ENCODE assay signal across 8 mouse cellular contexts in the genomic region with DNA sequence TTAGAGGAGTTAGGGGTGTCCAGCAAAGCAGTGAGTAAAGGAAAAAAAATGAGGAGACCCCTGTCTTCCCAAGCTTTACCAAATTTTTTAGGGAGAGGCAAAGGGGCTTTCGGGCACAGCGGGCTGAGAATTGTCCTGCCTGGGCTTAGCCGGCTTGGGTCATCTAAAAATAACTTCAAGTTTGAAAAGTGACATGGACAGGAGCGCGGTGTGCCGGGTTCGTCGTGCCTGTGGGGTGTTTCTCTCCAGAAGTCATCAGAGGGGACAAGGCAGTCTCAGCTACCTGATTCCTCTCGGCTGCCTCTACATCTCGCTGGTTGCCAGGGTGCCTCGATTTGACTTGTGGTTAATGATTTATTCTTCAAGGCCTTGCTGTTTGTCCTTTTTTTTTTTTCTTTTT. TPM values are rescaled to one million over a fixed set of nuclear protein-coding genes. Genes with fewer than 3 reads are reported as not detected.
DNase-seq lines count a peak whose midpoint lies in the region; ATAC-seq and TF ChIP-seq lines count a peak whose summit lies in the region.

No protein-coding gene starts in this region.

- peak overlapping the region; percentile 94 for H3K4me2 ChIP-seq in lung, embryonic 14.5 days
- H3K4me2 ChIP-seq in limb, embryonic 14.5 days (replicated peaks; ENCODE audit: low read depth, low read length, severe bottlenecking), result peak overlapping the region; percentile 96
- peak overlapping the region; percentile 96 for H3K4me2 ChIP-seq in stomach, embryonic 16.5 days (ENCODE audit: low read depth, low read length)

- no peak for TF ChIP-seq POLR2A in limb, embryonic 14.5 days (IDR thresholded peaks at IDR 0.05; ENCODE audit: borderline replicate concordance, extremely low read depth, insufficient read depth, insufficient read length)

- H3K4me3 ChIP-seq in lung, embryonic 14.5 days (ENCODE audit: low read depth, low read length), result peak overlapping the region; percentile 51
- peak overlapping the region; percentile 74 for H3K4me3 ChIP-seq in hindbrain, embryonic 10.5 days
- H3K4me3 ChIP-seq in limb, embryonic 14.5 days (replicated peaks; ENCODE audit: low read length), result no peak overlapping the region
- H3K4me3 ChIP-seq in stomach, embryonic 16.5 days (replicated peaks; ENCODE audit: low read length), result peak overlapping the region; percentile 61

- no peaks in the 10 kb centered on the region for H3K36me3 ChIP-seq in lung, embryonic 14.5 days (ENCODE audit: insufficient read depth)
- no peaks in the 10 kb centered on the region for H3K36me3 ChIP-seq in hindbrain, embryonic 10.5 days
- H3K36me3 ChIP-seq in limb, embryonic 14.5 days (ENCODE audit: control insufficient read depth, insufficient read depth, low read length), result no peaks in the 10 kb centered on the region
- H3K36me3 ChIP-seq in stomach, embryonic 16.5 days (ENCODE audit: control insufficient read depth, insufficient read depth, low read length), result no peaks in the 10 kb centered on the region

- peak; percentile 18 for DNase-seq in lung, embryonic 14.5 days
- DNase-seq in lung, adult 18-20 months, result no peak
- DNase-seq in hindbrain, embryonic 10.5 days (ENCODE audit: low spot score), result no peak
- no peak for DNase-seq in limb, embryonic 14.5 days (ENCODE audit: low spot score)
- DNase-seq in testis, postnatal 14 days (ENCODE audit: low spot score), result no peak
- DNase-seq in urinary bladder, postnatal 36 days (ENCODE audit: low spot score in 2 of 2), result no peak
- DNase-seq in thymus, postnatal 36 days, result no peak

- H3K9ac ChIP-seq in lung, embryonic 14.5 days, result no peak overlapping the region
- H3K9ac ChIP-seq in limb, embryonic 14.5 days (ENCODE audit: low read depth, low read length, severe bottlenecking), result no peak overlapping the region
- H3K9ac ChIP-seq in stomach, embryonic 16.5 days (ENCODE audit: low read length), result peak overlapping the region; percentile 76; the same call in 1 of the 2 replicates

- no peaks in the 10 kb centered on the region for H3K9me3 ChIP-seq in lung, embryonic 14.5 days (ENCODE audit: low read depth, low read length)
- H3K9me3 ChIP-seq in hindbrain, embryonic 10.5 days, result no peaks in the 10 kb centered on the region
- no peaks in the 10 kb centered on the region for H3K9me3 ChIP-seq in limb, embryonic 14.5 days (ENCODE audit: control insufficient read depth, low read length)
- no peaks in the 10 kb centered on the region for H3K9me3 ChIP-seq in stomach, embryonic 16.5 days (replicated peaks; ENCODE audit: control insufficient read depth, low read length)

- no peak for ATAC-seq in lung, embryonic 14.5 days (ENCODE audit: insufficient read depth)
- no peak for ATAC-seq in limb, embryonic 14.5 days (ENCODE audit: low FRiP score, low read depth)
- no peak for ATAC-seq in stomach, embryonic 16.5 days (ENCODE audit: insufficient read depth, low FRiP score)

- H3K27ac ChIP-seq in lung, embryonic 14.5 days (ENCODE audit: low read depth), result no peak overlapping the region
- H3K27ac ChIP-seq in hindbrain, embryonic 10.5 days, result no peak overlapping the region
- H3K27ac ChIP-seq in limb, embryonic 14.5 days (replicated peaks; ENCODE audit: low read depth, low read length), result no peak overlapping the region
- H3K27ac ChIP-seq in stomach, embryonic 16.5 days (ENCODE audit: low read length), result no peak overlapping the region

- 40% methylated on average over 11 of the region's 11 CpGs for WGBS in lung, embryonic 14.5 days
- 62% methylated on average over 11 of the region's 11 CpGs for WGBS in hindbrain, embryonic 10.5 days
- WGBS in limb, embryonic 14.5 days, result 64% methylated on average over 11 of the region's 11 CpGs
- WGBS in stomach, embryonic 16.5 days, result 39% methylated on average over 11 of the region's 11 CpGs

- no peak for TF ChIP-seq CTCF in lung, embryonic 14.5 days (IDR thresholded peaks at IDR 0.05; ENCODE audit: low read depth)

- H3K4me1 ChIP-seq in lung, embryonic 14.5 days (ENCODE audit: insufficient read depth), result no peaks in the 10 kb centered on the region
- H3K4me1 ChIP-seq in hindbrain, embryonic 10.5 days (replicated peaks), result peaks cover 15% of the 10 kb centered on the region
- H3K4me1 ChIP-seq in limb, embryonic 14.5 days (ENCODE audit: control insufficient read depth, insufficient read depth, low read length), result no peaks in the 10 kb centered on the region
- H3K4me1 ChIP-seq in stomach, embryonic 16.5 days (ENCODE audit: control insufficient read depth, insufficient read depth, low read length), result no peaks in the 10 kb centered on the region

- peaks cover 6% of the 10 kb centered on the region; the same call in 1 of the 2 replicates for H3K27me3 ChIP-seq in lung, embryonic 14.5 days (ENCODE audit: insufficient read depth, low read length)
- H3K27me3 ChIP-seq in hindbrain, embryonic 10.5 days (ENCODE audit: insufficient read depth, poor library complexity, severe bottlenecking), result peaks cover 28% of the 10 kb centered on the region
- peaks cover 28% of the 10 kb centered on the region for H3K27me3 ChIP-seq in limb, embryonic 14.5 days (ENCODE audit: control insufficient read depth, insufficient read depth, low read length)
- H3K27me3 ChIP-seq in stomach, embryonic 16.5 days (ENCODE audit: control insufficient read depth, insufficient read depth, low read length), result peaks cover 8% of the 10 kb centered on the region; the same call in 1 of the 2 replicates

RNA-seq across cellular contexts. Expression of gene Rcan2, which starts 1.3 kb away (rescaled TPM):
- 3.7 and 4.2 TPM in 2 replicates for polyA plus RNA-seq in lung, embryonic 14.5 days (2014; fragmentation: Nextera tagmentation; extraction: Ambion mirVana)
- polyA plus RNA-seq in hindbrain, embryonic 10.5 days (2016; fragmentation: Nextera tagmentation; extraction: Ambion mirVana), result 8.5 and 23.0 TPM in 2 replicates
- polyA plus RNA-seq in limb, embryonic 14.5 days (2012; rRNA removed), result 3.3 and 4.4 TPM in 2 replicates
- polyA plus RNA-seq in limb, embryonic 14.5 days (2014; fragmentation: Nextera tagmentation; extraction: Ambion mirVana), result 2.5 and 2.6 TPM in 2 replicates
- 11.5 and 12.0 TPM in 2 replicates for polyA plus RNA-seq in stomach, embryonic 16.5 days (2015; fragmentation: Nextera tagmentation; extraction: Ambion mirVana)
